Mouse (Mus musculus): Measurements from ENCODE around the gene Gm4450. TPM values are rescaled to one million over a fixed set of nuclear protein-coding genes. Genes with fewer than 3 reads are reported as not detected.
"Not testable (repeated sequence)": the region's sequence is repeated elsewhere in the genome, so short reads cannot be mapped to it uniquely, and the experiment has no call there.

Gene Gm4450
- not detected for total RNA-seq (2021)
- long read RNA-seq: 0 reads

GRCm38 (mm10) chr3:98457026-98457425, at the start of gene Gm4450:
TSS of gene Gm4450 (minus strand) at chr3:98457126.
- not testable (repeated sequence) for DNase-seq (ENCODE audit: low spot score in 2 of 2)

- not testable (repeated sequence) for DNase-seq (ENCODE audit: low spot score in 2 of 2)
Observed at GRCm38 (mm10) chr3:98497401-98497800, 40.5 kb upstream of the Gm4450 start.

GRCm38 (mm10) chr3:98496762-98497161, 39.8 kb upstream of the Gm4450 start:
- DNase-seq (ENCODE audit: low spot score in 2 of 2): not testable (repeated sequence)

GRCm38 (mm10) chr3:98495055-98495454, 38.1 kb upstream of the Gm4450 start:
- not testable (repeated sequence) for DNase-seq (ENCODE audit: low spot score in 2 of 2)

- not testable (repeated sequence) for DNase-seq (ENCODE audit: low spot score in 2 of 2)
Observed at GRCm38 (mm10) chr3:98494184-98494583, 37.3 kb upstream of the Gm4450 start.

- not testable (repeated sequence) for DNase-seq (ENCODE audit: low spot score in 2 of 2)
Observed at GRCm38 (mm10) chr3:98471499-98471898, 14.6 kb upstream of the Gm4450 start.

GRCm38 (mm10) chr3:98471057-98471456, 14.1 kb upstream of the Gm4450 start:
- not testable (repeated sequence) for DNase-seq (ENCODE audit: low spot score in 2 of 2)

- not testable (repeated sequence) for DNase-seq (ENCODE audit: low spot score in 2 of 2)
Observed at GRCm38 (mm10) chr3:98469323-98469722, 12.4 kb upstream of the Gm4450 start.

- DNase-seq (ENCODE audit: low spot score in 2 of 2): not testable (repeated sequence)
Observed at GRCm38 (mm10) chr3:98453786-98454185, 3.1 kb downstream of the Gm4450 start.

- not testable (repeated sequence) for DNase-seq (ENCODE audit: low spot score in 2 of 2)
Observed at GRCm38 (mm10) chr3:98443924-98444323, 13.0 kb downstream of the Gm4450 start.

- DNase-seq (ENCODE audit: low spot score in 2 of 2): not testable (repeated sequence)
Observed at GRCm38 (mm10) chr3:98443149-98443779, 13.7 kb downstream of the Gm4450 start.

GRCm38 (mm10) chr3:98442245-98442644, 14.7 kb downstream of the Gm4450 start:
- not testable (repeated sequence) for DNase-seq (ENCODE audit: low spot score in 2 of 2)

- no peak for DNase-seq (ENCODE audit: low spot score in 2 of 2)
Observed at GRCm38 (mm10) chr3:98435030-98435429, 21.9 kb downstream of the Gm4450 start.

- no peak for DNase-seq (ENCODE audit: low spot score in 2 of 2)
Observed at GRCm38 (mm10) chr3:98434088-98434816, 22.7 kb downstream of the Gm4450 start.

GRCm38 (mm10) chr3:98428928-98429525, 27.9 kb downstream of the Gm4450 start:
- DNase-seq (ENCODE audit: low spot score in 2 of 2): no peak

GRCm38 (mm10) chr3:98428449-98428775, 28.5 kb downstream of the Gm4450 start:
- DNase-seq (ENCODE audit: low spot score in 2 of 2): no peak

GRCm38 (mm10) chr3:98427600-98428448, 29.1 kb downstream of the Gm4450 start:
- DNase-seq (ENCODE audit: low spot score in 2 of 2): peak; percentile 85 to 89

- no peak for DNase-seq (ENCODE audit: low spot score in 2 of 2)
Observed at GRCm38 (mm10) chr3:98427260-98427599, 29.7 kb downstream of the Gm4450 start.

GRCm38 (mm10) chr3:98426749-98427148, 30.2 kb downstream of the Gm4450 start:
- DNase-seq (ENCODE audit: low spot score in 2 of 2): no peak

- no peak for DNase-seq (ENCODE audit: low spot score in 2 of 2)
Observed at GRCm38 (mm10) chr3:98422926-98423325, 34.0 kb downstream of the Gm4450 start.

- no peak for DNase-seq (ENCODE audit: low spot score in 2 of 2)
Observed at GRCm38 (mm10) chr3:98419786-98420070, 37.2 kb downstream of the Gm4450 start.

All from layer of hippocampus, postnatal 10 days (tissue).